Mouse (Mus musculus) kidney, postnatal 4 days (tissue): ENCODE measurements around the gene Slc12a5.

Source experiments
- DNase-seq, 2 experiments: peaks; one replicate each; pipeline ENCODE4 v3.0.0; 2021; ENCODE audit warnings: mixed read lengths in 2 of 2

Gene Slc12a5

GRCm38 (mm10) chr2:165034131-165035057, 73.8 kb downstream of the Slc12a5 start, which contains the start of gene Ncoa5:
Ncoa5 (minus strand) TSS chr2:165034867.
- peak; percentile 98 to 99 for DNase-seq

- no peak for DNase-seq
These were observed 74.4 kb downstream of the Slc12a5 start for GRCm38 (mm10) chr2:165035058-165035431.

DNA sequence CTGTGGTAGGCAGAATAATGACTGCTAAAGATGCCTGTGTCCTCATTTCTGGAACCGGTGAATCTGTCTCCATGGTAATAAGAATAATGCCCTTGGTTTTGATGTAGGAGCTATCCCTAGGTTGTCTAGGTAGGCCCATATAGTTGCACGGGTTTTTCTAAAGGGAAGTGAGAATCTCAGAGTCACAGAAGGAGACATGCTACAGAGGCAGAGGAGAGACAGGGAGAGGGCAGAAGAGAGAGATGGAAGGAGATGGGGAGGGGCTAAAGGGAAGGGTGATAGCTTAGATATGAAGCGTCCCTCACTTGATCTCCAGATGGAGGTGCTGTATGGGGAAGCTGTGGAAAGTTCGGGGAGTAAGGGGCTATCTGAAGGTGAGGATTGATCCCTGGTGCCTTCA, 76.8 kb downstream of the Slc12a5 start:
- DNase-seq: no peak

GRCm38 (mm10) chr2:165042126-165042525, 81.5 kb downstream of the Slc12a5 start:
- DNase-seq: no peak

GRCm38 (mm10) chr2:165043090-165043636, 82.6 kb downstream of the Slc12a5 start:
- no peak for DNase-seq

DNA sequence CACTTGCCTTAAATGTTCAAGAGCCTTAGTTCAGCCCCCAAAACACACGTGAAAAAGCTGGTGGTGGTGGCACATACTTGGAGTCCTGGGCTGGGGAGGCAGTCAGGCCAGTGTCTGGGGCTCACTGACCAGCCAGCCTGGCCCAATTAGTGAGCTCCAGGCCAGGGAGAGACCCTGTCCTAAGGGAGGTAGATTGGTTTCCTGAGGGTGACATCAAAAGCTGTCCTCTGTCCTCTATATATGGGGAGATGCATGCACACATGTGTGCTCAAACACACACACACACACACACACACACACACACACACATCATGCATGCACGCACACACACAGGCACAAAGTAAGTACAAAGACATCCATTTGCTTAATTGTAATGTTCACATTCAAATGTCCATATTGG, 83.1 kb downstream of the Slc12a5 start:
- DNase-seq: no peak

DNA sequence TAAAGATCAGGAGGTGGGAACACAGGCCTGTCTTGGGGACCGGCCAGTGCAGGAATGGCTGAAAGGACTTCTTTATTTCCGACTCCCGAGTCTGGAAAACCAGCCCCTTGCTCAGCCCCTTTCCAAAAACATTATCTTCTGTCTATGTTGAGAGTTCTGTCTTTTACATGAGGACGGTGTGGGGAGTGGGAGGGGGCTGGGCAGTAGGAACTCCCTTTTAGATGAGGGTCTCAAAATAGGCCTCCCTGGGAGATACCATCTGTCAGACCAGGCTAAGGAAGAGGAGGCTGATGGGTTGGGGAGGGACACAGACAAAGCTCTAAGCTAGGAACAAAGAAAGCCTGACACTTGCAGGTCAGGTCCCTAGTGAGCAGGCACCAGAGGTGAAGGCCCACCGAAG, 88.4 kb downstream of the Slc12a5 start:
- no peak for DNase-seq
